Mouse (Mus musculus): Measurements from ENCODE around the gene Tpsg1.

Gene Tpsg1

GRCm38 (mm10) chr17:25368973-25369372, at the start of gene Tpsg1:
Gene Tpsg1 (plus strand): TSS chr17:25369273.
- Histone ChIP-seq H3K9me3 (ENCODE audit: low read length) (no peaks in the 10 kb centered on the region), H3K4me3 (replicated peaks; ENCODE audit: low read length) (no peak within 1 kb of the TSS), H3K36me3 (ENCODE audit: insufficient read depth, low read length) (no peaks in the 10 kb centered on the region), H3K27me3 (ENCODE audit: insufficient read depth, low read length) (peaks cover 15% of the 10 kb centered on the region; the same call in 1 of the 2 replicates), H3K4me1 (replicated peaks; ENCODE audit: low read depth, low read length) (peaks cover 14% of the 10 kb centered on the region; the same call in 1 of the 2 replicates)
- TF ChIP-seq NANOG (IDR thresholded peaks at IDR 0.05; ENCODE audit: borderline replicate concordance, low read length) (no peak), POU5F1 (IDR thresholded peaks at IDR 0.05; ENCODE audit: borderline replicate concordance, low read length) (no peak), CTCF (conservative IDR thresholded peaks at IDR 0.05; ENCODE audit: low read length) (no peak)

GRCm38 (mm10) chr17:25320819-25321218, 48.3 kb upstream of the Tpsg1 start:
- Histone ChIP-seq H3K9me3 (ENCODE audit: low read length) (no peaks in the 10 kb centered on the region), H3K4me1 (replicated peaks; ENCODE audit: low read depth, low read length) (no peaks in the 10 kb centered on the region), H3K27me3 (ENCODE audit: insufficient read depth, low read length) (no peaks in the 10 kb centered on the region; the same call in 1 of the 2 replicates), H3K36me3 (ENCODE audit: insufficient read depth, low read length) (no peaks in the 10 kb centered on the region), H3K4me3 (replicated peaks; ENCODE audit: low read length) (no peak overlapping the region)
- TF ChIP-seq CTCF (conservative IDR thresholded peaks at IDR 0.05; ENCODE audit: low read length) (no peak), NANOG (IDR thresholded peaks at IDR 0.05; ENCODE audit: borderline replicate concordance, low read length) (no peak), POU5F1 (IDR thresholded peaks at IDR 0.05; ENCODE audit: borderline replicate concordance, low read length) (no peak)

GRCm38 (mm10) chr17:25322930-25323329, 46.1 kb upstream of the Tpsg1 start:
- no peaks in the 10 kb centered on the region for H3K36me3 ChIP-seq (ENCODE audit: insufficient read depth, low read length)
- no peaks in the 10 kb centered on the region for H3K4me1 ChIP-seq (replicated peaks; ENCODE audit: low read depth, low read length)
- H3K4me3 ChIP-seq (replicated peaks; ENCODE audit: low read length), result no peak overlapping the region
- TF ChIP-seq NANOG (IDR thresholded peaks at IDR 0.05; ENCODE audit: borderline replicate concordance, low read length) (no peak), CTCF (conservative IDR thresholded peaks at IDR 0.05; ENCODE audit: low read length) (no peak), POU5F1 (IDR thresholded peaks at IDR 0.05; ENCODE audit: borderline replicate concordance, low read length) (no peak)
- H3K27me3 ChIP-seq (ENCODE audit: insufficient read depth, low read length), result no peaks in the 10 kb centered on the region; the same call in 1 of the 2 replicates
- H3K9me3 ChIP-seq (ENCODE audit: low read length), result no peaks in the 10 kb centered on the region

- Histone ChIP-seq H3K4me1 (replicated peaks; ENCODE audit: low read depth, low read length) (no peaks in the 10 kb centered on the region), H3K4me3 (replicated peaks; ENCODE audit: low read length) (no peak overlapping the region), H3K27me3 (ENCODE audit: insufficient read depth, low read length) (peaks cover 31% of the 10 kb centered on the region), H3K36me3 (ENCODE audit: insufficient read depth, low read length) (no peaks in the 10 kb centered on the region), H3K9me3 (ENCODE audit: low read length) (no peaks in the 10 kb centered on the region)
- TF ChIP-seq CTCF (conservative IDR thresholded peaks at IDR 0.05; ENCODE audit: low read length) (no peak), NANOG (IDR thresholded peaks at IDR 0.05; ENCODE audit: borderline replicate concordance, low read length) (no peak), POU5F1 (IDR thresholded peaks at IDR 0.05; ENCODE audit: borderline replicate concordance, low read length) (no peak)
These were observed 36.8 kb upstream of the Tpsg1 start for GRCm38 (mm10) chr17:25332321-25332720.

- Histone ChIP-seq H3K4me1 (replicated peaks; ENCODE audit: low read depth, low read length) (no peaks in the 10 kb centered on the region), H3K27me3 (ENCODE audit: insufficient read depth, low read length) (peaks cover 30% of the 10 kb centered on the region), H3K4me3 (replicated peaks; ENCODE audit: low read length) (no peak overlapping the region), H3K36me3 (ENCODE audit: insufficient read depth, low read length) (no peaks in the 10 kb centered on the region), H3K9me3 (ENCODE audit: low read length) (no peaks in the 10 kb centered on the region)
- TF ChIP-seq CTCF (conservative IDR thresholded peaks at IDR 0.05; ENCODE audit: low read length) (peak; percentile 94), NANOG (IDR thresholded peaks at IDR 0.05; ENCODE audit: borderline replicate concordance, low read length) (no peak)
These were observed 35.1 kb upstream of the Tpsg1 start for GRCm38 (mm10) chr17:25333943-25334342.

GRCm38 (mm10) chr17:25338218-25338617, 30.9 kb upstream of the Tpsg1 start:
- H3K4me3 ChIP-seq (replicated peaks; ENCODE audit: low read length), result no peak overlapping the region
- TF ChIP-seq CTCF (conservative IDR thresholded peaks at IDR 0.05; ENCODE audit: low read length), result no peak
- TF ChIP-seq POU5F1 (IDR thresholded peaks at IDR 0.05; ENCODE audit: borderline replicate concordance, low read length), result no peak
- TF ChIP-seq NANOG (IDR thresholded peaks at IDR 0.05; ENCODE audit: borderline replicate concordance, low read length), result no peak
- H3K27me3 ChIP-seq (ENCODE audit: insufficient read depth, low read length), result peaks cover 16% of the 10 kb centered on the region
- H3K9me3 ChIP-seq (ENCODE audit: low read length), result no peaks in the 10 kb centered on the region
- H3K36me3 ChIP-seq (ENCODE audit: insufficient read depth, low read length), result no peaks in the 10 kb centered on the region
- no peaks in the 10 kb centered on the region for H3K4me1 ChIP-seq (replicated peaks; ENCODE audit: low read depth, low read length)

- H3K4me1 ChIP-seq (replicated peaks; ENCODE audit: low read depth, low read length), result no peaks in the 10 kb centered on the region
- no peaks in the 10 kb centered on the region for H3K9me3 ChIP-seq (ENCODE audit: low read length)
- TF ChIP-seq POU5F1 (IDR thresholded peaks at IDR 0.05; ENCODE audit: borderline replicate concordance, low read length), result no peak
- TF ChIP-seq CTCF (conservative IDR thresholded peaks at IDR 0.05; ENCODE audit: low read length), result no peak
- TF ChIP-seq NANOG (IDR thresholded peaks at IDR 0.05; ENCODE audit: borderline replicate concordance, low read length), result no peak
- H3K27me3 ChIP-seq (ENCODE audit: insufficient read depth, low read length), result peaks cover 5% of the 10 kb centered on the region
- no peaks in the 10 kb centered on the region for H3K36me3 ChIP-seq (ENCODE audit: insufficient read depth, low read length)
- no peak overlapping the region for H3K4me3 ChIP-seq (replicated peaks; ENCODE audit: low read length)
These were observed 29.1 kb upstream of the Tpsg1 start for GRCm38 (mm10) chr17:25340003-25340402.

- H3K27me3 ChIP-seq (ENCODE audit: insufficient read depth, low read length), result no peaks in the 10 kb centered on the region
- H3K36me3 ChIP-seq (ENCODE audit: insufficient read depth, low read length), result no peaks in the 10 kb centered on the region
- no peaks in the 10 kb centered on the region for H3K9me3 ChIP-seq (ENCODE audit: low read length)
- no peak for TF ChIP-seq CTCF (conservative IDR thresholded peaks at IDR 0.05; ENCODE audit: low read length)
- no peak overlapping the region for H3K4me3 ChIP-seq (replicated peaks; ENCODE audit: low read length)
- H3K4me1 ChIP-seq (replicated peaks; ENCODE audit: low read depth, low read length), result no peaks in the 10 kb centered on the region
These were observed 27.6 kb upstream of the Tpsg1 start for GRCm38 (mm10) chr17:25341490-25341889.

- TF ChIP-seq POU5F1 (IDR thresholded peaks at IDR 0.05; ENCODE audit: borderline replicate concordance, low read length) (no peak), NANOG (IDR thresholded peaks at IDR 0.05; ENCODE audit: borderline replicate concordance, low read length) (no peak), CTCF (conservative IDR thresholded peaks at IDR 0.05; ENCODE audit: low read length) (no peak)
- Histone ChIP-seq H3K4me1 (replicated peaks; ENCODE audit: low read depth, low read length) (no peaks in the 10 kb centered on the region), H3K36me3 (ENCODE audit: insufficient read depth, low read length) (no peaks in the 10 kb centered on the region), H3K9me3 (ENCODE audit: low read length) (no peaks in the 10 kb centered on the region), H3K4me3 (replicated peaks; ENCODE audit: low read length) (no peak within 1 kb of the TSS), H3K27me3 (ENCODE audit: insufficient read depth, low read length) (no peaks in the 10 kb centered on the region)
These were observed 23.6 kb upstream of the Tpsg1 start, which contains the start of gene Tpsab1 for GRCm38 (mm10) chr17:25345462-25345861. Gene Tpsab1 (minus strand): TSS chr17:25345562.
